Mouse (Mus musculus) olfactory bulb, adult 2 months (tissue): ENCODE measurements around the gene Ddah1. TPM values are rescaled to one million over a fixed set of nuclear protein-coding genes. Genes with fewer than 3 reads are reported as not detected.

ENCODE experiments used
- H3K27ac ChIP-seq: fragments of 200-500 bp; 2 replicates; pipeline ENCODE4 v1.5.1; 2012; ENCODE audit warnings: low read depth, low read length; ENCODE audit not compliant: insufficient read depth
- H3K4me1 ChIP-seq: fragments of 200-500 bp; 2 replicates; pipeline ENCODE4 v1.6.1; 2012; ENCODE audit warnings: low read length; ENCODE audit not compliant: control insufficient read depth, insufficient read depth
- H3K4me3 ChIP-seq: fragments of 200-500 bp; 2 replicates; pipeline ENCODE4 v1.5.1; 2012; ENCODE audit warnings: mild to moderate bottlenecking, low read depth, low read length, moderate library complexity; ENCODE audit not compliant: insufficient read depth
- CTCF ChIP-seq: fragments of 200-500 bp; IDR thresholded peaks from 2 replicates; pipeline ENCODE4 v1.5.1; 2012; ENCODE audit warnings: low read depth, mild to moderate bottlenecking, low read length, moderate library complexity; ENCODE audit not compliant: insufficient read depth
- POLR2A ChIP-seq: fragments of 200-500 bp; IDR thresholded peaks from 2 replicates; pipeline ENCODE4 v1.6.1; 2012; ENCODE audit warnings: mild to moderate bottlenecking, low read depth, low read length, moderate library complexity; ENCODE audit not compliant: insufficient read depth
- WGBS: fragments of 180-500 bp; shearing (Covaris S2); methylation state at CpG from one replicate; pipeline ENCODE4 v1.1.7; 2018; 5-methylcytosine and 5-hydroxymethylcytosine counted together
- polyA plus RNA-seq: library from polyadenylated mRNA; stranded (reverse); fragments of >200 nt; gene quantifications from 2 replicates; pipeline ENCODE4 v1.2.4, GENCODE M21; 2012; ENCODE audit warnings: low replicate concordance; ENCODE audit not compliant: missing spikeins, insufficient read depth, insufficient read length

The Ddah1 gene
- polyA plus RNA-seq, 1 experiment: not detected

DNA sequence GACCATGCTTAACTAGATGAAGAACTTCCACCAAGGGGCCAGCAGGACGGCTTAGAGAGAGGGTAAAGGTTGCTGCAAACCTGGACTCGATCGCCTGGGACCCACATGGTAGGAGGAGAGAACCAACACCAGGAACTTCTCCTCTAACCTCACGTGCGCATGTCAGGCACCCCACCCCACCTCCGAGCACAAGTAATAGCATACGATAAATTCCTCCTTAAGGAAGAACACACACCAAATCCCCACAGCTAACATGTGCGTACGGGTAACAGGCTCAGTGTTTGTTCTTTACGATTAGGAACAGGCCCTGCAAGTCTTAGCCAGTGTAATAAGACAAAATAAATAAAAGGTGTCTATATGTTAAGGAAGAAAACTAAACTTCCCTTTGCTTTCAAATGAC is 35.9 kb downstream of the Ddah1 start:
- Histone ChIP-seq H3K4me1 (peaks cover 3% of the 10 kb centered on the region; the same call in 1 of the 2 replicates), H3K27ac (no peak overlapping the region), H3K4me3 (no peak overlapping the region)
- TF ChIP-seq CTCF: no peak
- WGBS: 96% methylated on average over 10 of the region's 10 CpGs

DNA sequence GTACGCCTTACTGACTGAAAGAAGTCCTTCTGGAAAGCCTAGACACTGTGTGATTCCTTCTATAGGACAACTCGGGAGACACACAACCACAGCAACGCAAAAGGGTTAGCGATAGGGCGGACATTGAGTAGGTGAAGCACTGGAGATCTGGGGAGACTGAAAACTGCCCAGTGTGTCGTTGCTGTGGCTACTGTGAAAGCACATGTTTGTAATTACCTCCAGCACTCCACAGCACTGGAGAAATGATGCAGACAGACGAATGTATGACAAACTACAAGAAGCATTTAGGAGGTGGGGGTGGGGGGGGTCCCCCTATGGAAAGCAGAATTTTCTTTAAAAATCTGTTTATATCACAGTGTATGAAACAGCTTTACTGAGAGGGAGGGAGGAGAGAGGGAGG is 37.4 kb downstream of the Ddah1 start:
- WGBS: 88% methylated on average over 7 of the region's 7 CpGs
- no peak for TF ChIP-seq POLR2A
- no peak for TF ChIP-seq CTCF
- Histone ChIP-seq H3K27ac (no peak overlapping the region), H3K4me1 (peaks cover 3% of the 10 kb centered on the region; the same call in 1 of the 2 replicates), H3K4me3 (no peak overlapping the region)

DNA sequence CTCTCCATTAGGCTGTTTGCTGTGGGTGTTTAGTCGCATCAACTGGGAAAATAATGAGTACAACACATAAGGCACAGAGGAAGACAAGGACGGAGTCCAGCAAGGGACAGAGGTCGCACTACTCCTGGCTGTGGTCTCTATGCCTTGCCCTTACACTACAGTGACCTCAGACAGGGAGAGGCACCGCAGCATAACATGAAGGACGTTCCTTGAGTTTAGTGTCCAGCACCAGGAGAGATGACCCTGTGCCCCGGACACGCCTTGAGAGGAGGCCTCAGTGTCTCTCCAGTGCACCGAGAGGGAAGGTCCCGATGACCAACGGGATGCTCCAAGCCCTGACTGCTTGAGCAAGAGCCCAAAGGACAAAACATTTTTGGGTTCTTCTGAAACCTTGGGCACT is 39.6 kb downstream of the Ddah1 start:
- Histone ChIP-seq H3K4me3 (no peak overlapping the region), H3K27ac (no peak overlapping the region), H3K4me1 (peaks cover 3% of the 10 kb centered on the region; the same call in 1 of the 2 replicates)
- 93% methylated on average over 10 of the region's 10 CpGs for WGBS
- TF ChIP-seq POLR2A (no peak), CTCF (no peak)

DNA sequence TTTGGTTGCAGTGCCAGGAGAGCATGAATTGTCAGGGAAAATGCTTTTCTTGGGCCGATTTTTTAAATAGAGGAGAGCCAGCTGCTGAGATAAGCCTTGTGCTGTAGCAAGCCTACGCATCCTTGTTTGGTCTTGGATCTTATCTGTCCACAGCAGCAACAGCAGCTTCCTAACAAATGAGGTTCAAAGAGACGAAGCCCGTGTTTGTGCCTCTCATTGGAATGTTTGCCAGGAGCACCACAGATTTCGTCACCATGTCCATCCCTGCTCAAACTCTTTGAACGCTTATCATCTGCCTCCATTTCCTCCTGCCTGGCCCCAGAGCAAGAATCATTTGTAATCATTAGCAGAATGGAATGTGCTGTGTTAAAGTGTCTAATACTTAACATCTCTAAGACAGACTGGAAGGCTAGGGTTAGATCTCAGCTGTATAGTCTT is 40.3 kb downstream of the Ddah1 start:
- WGBS: 62% methylated on average over 6 of the region's 6 CpGs
- H3K4me3 ChIP-seq: no peak overlapping the region
- peaks cover 3% of the 10 kb centered on the region; the same call in 1 of the 2 replicates for H3K4me1 ChIP-seq
- TF ChIP-seq CTCF (no peak), POLR2A (no peak)
- H3K27ac ChIP-seq: no peak overlapping the region

DNA sequence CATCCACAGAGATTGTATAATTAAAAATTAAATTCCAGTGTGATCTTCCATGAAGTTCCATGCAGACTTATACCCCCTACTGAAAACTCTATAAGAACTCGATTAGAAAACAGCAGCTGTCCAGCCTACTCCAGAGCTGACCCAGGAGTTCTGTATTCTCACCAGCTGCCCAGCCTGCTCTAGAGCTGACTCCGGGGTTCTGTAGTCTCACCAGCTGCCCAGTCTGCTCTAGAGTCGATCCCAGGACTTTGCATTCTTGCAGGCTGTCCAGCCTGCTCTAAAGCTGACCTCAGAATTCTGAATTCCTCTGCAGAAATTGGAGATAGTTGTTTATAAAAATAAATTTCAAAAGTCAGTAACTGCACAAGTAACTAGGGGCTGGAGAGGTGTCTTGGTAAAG is 40.9 kb downstream of the Ddah1 start:
- Histone ChIP-seq H3K4me3 (no peak overlapping the region), H3K27ac (no peak overlapping the region), H3K4me1 (peaks cover 3% of the 10 kb centered on the region; the same call in 1 of the 2 replicates)
- WGBS: 68% methylated on average over 3 of the region's 3 CpGs
- TF ChIP-seq POLR2A (no peak), CTCF (no peak)

DNA sequence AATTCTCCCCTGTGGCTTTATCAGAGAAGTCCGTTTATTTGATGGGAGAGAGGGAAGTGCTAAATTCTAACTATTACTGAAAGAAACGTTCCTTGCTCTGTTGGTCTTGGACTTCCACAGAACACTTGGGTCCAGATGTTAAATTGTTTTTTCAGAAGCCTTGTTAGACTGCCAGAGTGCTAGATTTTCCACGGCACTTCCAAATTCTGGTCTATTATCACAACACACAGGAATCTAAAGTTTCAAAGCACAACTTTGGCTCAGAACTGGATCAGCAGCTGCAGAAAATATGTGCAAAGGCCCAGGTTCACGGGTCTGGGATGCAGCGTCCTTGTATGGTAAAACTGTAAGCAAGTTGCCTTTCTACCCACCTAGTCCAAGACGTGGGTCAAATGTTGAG is 43.6 kb downstream of the Ddah1 start:
- Histone ChIP-seq H3K4me3 (no peak overlapping the region), H3K4me1 (peaks cover 3% of the 10 kb centered on the region; the same call in 1 of the 2 replicates), H3K27ac (no peak overlapping the region)
- TF ChIP-seq POLR2A (no peak), CTCF (no peak)
- 82% methylated on average over 6 of the region's 6 CpGs for WGBS

DNA sequence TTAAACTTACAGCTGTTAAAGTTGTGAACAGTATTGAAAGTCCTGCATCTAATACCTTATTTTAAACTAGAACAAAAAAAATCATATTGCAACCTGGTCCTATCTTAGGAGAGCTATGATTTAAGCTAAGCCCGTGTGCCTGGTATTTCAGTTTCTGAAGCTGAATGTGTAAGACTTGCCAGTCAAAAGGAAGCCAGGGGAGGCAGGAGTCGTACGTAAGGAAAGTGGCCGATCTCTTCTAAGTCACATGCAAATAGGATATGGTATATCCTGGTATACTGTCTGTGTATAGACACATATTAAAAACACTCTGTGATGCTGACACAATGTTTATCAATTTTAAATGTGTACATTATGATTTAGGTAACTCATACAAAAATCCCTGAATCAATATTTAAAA is 47.4 kb downstream of the Ddah1 start:
- Histone ChIP-seq H3K27ac (no peak overlapping the region), H3K4me3 (no peak overlapping the region), H3K4me1 (no peaks in the 10 kb centered on the region)
- WGBS: 58% methylated on average over 4 of the region's 4 CpGs
- TF ChIP-seq POLR2A (no peak), CTCF (no peak)

DNA sequence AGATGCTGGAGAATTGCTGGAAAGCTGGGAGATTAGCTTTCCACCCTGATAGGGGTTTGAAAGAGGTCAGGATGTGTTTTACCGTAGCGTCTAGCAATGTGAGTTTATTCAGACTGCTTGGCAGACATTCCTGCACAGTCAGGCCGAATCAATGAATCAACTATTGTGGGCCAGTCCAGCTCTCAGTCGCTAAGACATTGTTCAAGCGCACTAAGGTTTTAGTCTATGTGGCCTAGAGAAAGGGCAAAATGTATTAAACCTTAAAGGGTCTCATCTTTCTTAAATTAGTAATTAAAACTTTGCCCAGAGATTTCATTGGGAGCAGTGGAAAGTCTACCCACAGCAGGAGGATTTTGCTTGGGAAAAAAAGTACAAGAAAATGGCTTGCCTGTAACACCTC is 48.0 kb downstream of the Ddah1 start:
- no peaks in the 10 kb centered on the region for H3K4me1 ChIP-seq
- no peak for TF ChIP-seq POLR2A
- TF ChIP-seq CTCF: no peak
- no peak overlapping the region for H3K4me3 ChIP-seq
- WGBS: 43% methylated on average over 5 of the region's 5 CpGs
- no peak overlapping the region for H3K27ac ChIP-seq

DNA sequence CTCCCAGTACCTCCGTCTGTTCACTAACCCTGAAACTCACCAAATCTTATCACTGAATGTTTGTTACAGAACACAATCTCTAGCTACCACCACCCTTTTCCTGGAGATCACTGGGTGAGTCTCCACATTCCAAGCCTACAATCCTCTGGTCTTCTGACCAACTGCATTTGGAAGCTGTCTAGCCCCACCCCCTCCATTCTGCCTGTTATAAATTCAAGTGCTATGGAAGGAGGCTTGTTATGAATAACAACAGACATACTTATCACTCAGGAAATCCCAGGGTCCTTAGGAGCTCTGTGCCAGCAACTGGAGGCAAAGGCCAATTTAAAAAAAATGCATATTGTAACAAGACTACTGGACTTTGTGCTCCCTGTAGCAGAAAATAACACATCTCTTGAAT is 58.3 kb downstream of the Ddah1 start:
- Histone ChIP-seq H3K4me1 (0 out of 2 replicates have a peak, but pooled peaks cover 2% of the 10 kb centered on the region), H3K27ac (no peak overlapping the region), H3K4me3 (no peak overlapping the region)
- TF ChIP-seq POLR2A (no peak), CTCF (no peak)
- 92% methylated on average over 1 of the region's 1 CpGs for WGBS

DNA sequence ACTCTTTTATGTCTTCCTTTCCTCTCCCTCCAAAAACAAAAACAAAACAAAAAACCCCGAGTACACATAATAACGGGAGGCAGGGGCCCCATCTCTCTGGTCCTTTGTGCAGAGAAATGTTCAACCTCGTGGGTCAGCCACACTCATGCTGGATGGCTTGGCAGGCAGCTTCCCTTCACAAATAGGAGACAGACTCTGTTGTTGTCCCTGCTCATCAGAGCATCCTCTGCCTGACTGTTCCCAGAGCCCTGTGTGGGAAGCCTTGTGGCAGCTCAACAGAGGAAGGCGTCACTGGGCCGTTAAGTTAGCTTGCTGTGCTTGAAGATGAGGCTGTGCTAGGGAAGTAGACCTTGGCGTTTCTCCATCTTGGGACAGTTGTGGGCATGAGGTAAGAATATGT is 58.8 kb downstream of the Ddah1 start:
- H3K27ac ChIP-seq: no peak overlapping the region
- no peak overlapping the region for H3K4me3 ChIP-seq
- 46% methylated on average over 6 of the region's 6 CpGs for WGBS
- 0 out of 2 replicates have a peak, but pooled peaks cover 2% of the 10 kb centered on the region for H3K4me1 ChIP-seq
- TF ChIP-seq POLR2A: no peak
- TF ChIP-seq CTCF: no peak
